Mouse (Mus musculus): ENCODE measurements around the gene Cyp27b1.

- TF ChIP-seq FLI1 (IDR thresholded peaks at IDR 0.05; ENCODE audit: low read length) (no peak), GATA1 (IDR thresholded peaks at IDR 0.05; ENCODE audit: borderline replicate concordance, low read length) (no peak)
These were observed 14.5 kb downstream of the Cyp27b1 start for GRCm38 (mm10) chr10:127062503-127062902.

Data from megakaryocyte, embryonic 14.5 days (primary cell).